Mouse (Mus musculus) liver, embryonic 16.5 days (tissue): Measurements from ENCODE around the gene Nup214. TPM values are rescaled to one million over a fixed set of nuclear protein-coding genes. Genes with fewer than 3 reads are reported as not detected.

ENCODE experiments used
- ATAC-seq: fragments of 200-750 bp; cut with Nextera tagmentation; 2 replicates; pipeline ENCODE4 v1.8.0; 2017; ENCODE audit warnings: low read depth, mild to moderate bottlenecking, moderate number of reproducible peaks, moderate library complexity
- H3K27ac ChIP-seq: fragments of 300-500 bp; sonication (generic); 2 replicates; pipeline ENCODE4 v1.5.1; 2014; ENCODE audit warnings: mild to moderate bottlenecking, low read length
- H3K27me3 ChIP-seq: fragments of 300-500 bp; sonication (generic); 2 replicates; pipeline ENCODE4 v1.6.1; 2014; ENCODE audit warnings: low read depth, low read length, mixed read lengths; ENCODE audit not compliant: control insufficient read depth, insufficient read depth
- H3K36me3 ChIP-seq: fragments of 300-500 bp; sonication (generic); 2 replicates; pipeline ENCODE4 v1.6.1; 2014; ENCODE audit warnings: mild to moderate bottlenecking; ENCODE audit not compliant: control insufficient read depth, insufficient read depth
- H3K4me1 ChIP-seq: fragments of 300-500 bp; sonication (generic); 2 replicates; pipeline ENCODE4 v1.6.1; 2014; ENCODE audit warnings: low read depth, low read length, mixed read lengths; ENCODE audit not compliant: control insufficient read depth
- H3K4me2 ChIP-seq: fragments of 300-500 bp; sonication (generic); 2 replicates; pipeline ENCODE4 v1.6.1; 2014; ENCODE audit warnings: low read depth, low read length, mixed read lengths
- H3K4me3 ChIP-seq: fragments of 300-500 bp; sonication (generic); 2 replicates; pipeline ENCODE4 v1.5.1; 2014; ENCODE audit warnings: low read depth, mild to moderate bottlenecking, low read length
- H3K9ac ChIP-seq: fragments of 300-500 bp; sonication (generic); 2 replicates; pipeline ENCODE4 v1.6.1; 2014; ENCODE audit warnings: low read depth, low read length
- H3K9me3 ChIP-seq: fragments of 300-500 bp; sonication (generic); replicated peaks from 2 replicates; pipeline ENCODE4 v1.6.1; 2016; ENCODE audit warnings: low read length; ENCODE audit not compliant: control insufficient read depth
- WGBS: fragments of 180-500 bp; shearing (Covaris S2); extraction: QIAGEN DNeasy Blood & Tissue Kit; methylation state at CpG from one replicate; pipeline ENCODE4 v1.1.7; 2014; ENCODE audit not compliant: insufficient replicate concordance; 5-methylcytosine and 5-hydroxymethylcytosine counted together
- microRNA-seq: library from miRNA; unstranded; fragments of <30 nt; microRNA quantifications from one replicate; pipeline ENCODE4, GENCODE M21; 2016
- polyA plus RNA-seq: library from polyadenylated mRNA; unstranded; fragments of >200 nt; fragmentation: Nextera tagmentation; extraction: Ambion mirVana; gene quantifications from 2 replicates; pipeline ENCODE4 v1.2.1, GENCODE M21; 2015

Nup214 gene
- polyA plus RNA-seq, 1 experiment from 2014 or later, result 34.4 TPM

- Histone ChIP-seq H3K27ac (no peak within 1 kb of the TSS), H3K27me3 (no peaks in the 10 kb centered on the region), H3K9ac (peak within 1 kb of the TSS; percentile 19; the same call in 1 of the 2 replicates), H3K9me3 (no peaks in the 10 kb centered on the region), H3K4me2 (peak within 1 kb of the TSS; percentile 51), H3K4me3 (peak within 1 kb of the TSS; percentile 31), H3K36me3 (no peaks in the 10 kb centered on the region), H3K4me1 (peaks cover 25% of the 10 kb centered on the region)
- WGBS, result 55% methylated on average over 22 of the region's 22 CpGs
- peak; percentile 65 for ATAC-seq
Measured at GRCm38 (mm10) chr2:32095351-32096121, 121.3 kb downstream of the Nup214 start, which contains the start of gene Plpp7. TSS of gene Plpp7 (plus strand) at chr2:32095528.

- H3K9me3 ChIP-seq, result no peaks in the 10 kb centered on the region
- H3K27ac ChIP-seq, result no peak overlapping the region
- ATAC-seq, result no peak
- H3K4me3 ChIP-seq, result peak overlapping the region; percentile 31; the same call in 1 of the 2 replicates
- no peaks in the 10 kb centered on the region for H3K36me3 ChIP-seq
- peak overlapping the region; percentile 51 for H3K4me2 ChIP-seq
- peak overlapping the region; percentile 19; the same call in 1 of the 2 replicates for H3K9ac ChIP-seq
- H3K27me3 ChIP-seq, result no peaks in the 10 kb centered on the region
- 79% methylated on average over 10 of the region's 10 CpGs for WGBS
- peaks cover 25% of the 10 kb centered on the region for H3K4me1 ChIP-seq
Measured at GRCm38 (mm10) chr2:32096122-32096420, 121.8 kb downstream of the Nup214 start.

GRCm38 (mm10) chr2:32102944-32103343 is 128.7 kb downstream of the Nup214 start:
- 71% methylated on average over 5 of the region's 5 CpGs for WGBS
- H3K4me1 ChIP-seq, result peaks cover 15% of the 10 kb centered on the region
- ATAC-seq, result no peak

GRCm38 (mm10) chr2:32103557-32103956 is 129.3 kb downstream of the Nup214 start:
- Histone ChIP-seq H3K36me3 (no peaks in the 10 kb centered on the region), H3K9ac (no peak overlapping the region), H3K4me1 (peaks cover 15% of the 10 kb centered on the region), H3K4me3 (no peak overlapping the region), H3K27me3 (no peaks in the 10 kb centered on the region), H3K4me2 (no peak overlapping the region), H3K27ac (no peak overlapping the region), H3K9me3 (no peaks in the 10 kb centered on the region)
- WGBS, result 72% methylated on average over 7 of the region's 7 CpGs
- ATAC-seq, result no peak

More at GRCm38 (mm10) chr2:32102944-32103343, 128.7 kb downstream of the Nup214 start:
- no peaks in the 10 kb centered on the region for H3K36me3 ChIP-seq
- H3K27ac ChIP-seq, result no peak overlapping the region
- H3K27me3 ChIP-seq, result no peaks in the 10 kb centered on the region
- no peaks in the 10 kb centered on the region for H3K9me3 ChIP-seq
- no peak overlapping the region for H3K9ac ChIP-seq
- H3K4me2 ChIP-seq, result no peak overlapping the region
- H3K4me3 ChIP-seq, result no peak overlapping the region

Small RNA genes lying within 50 kb of the gene (microRNA-seq; reads per million reads assigned to microRNA genes)
- not detected for gene Mir7674

Other genes starting within 250 kb of the Nup214 start
- gene Qrfp, start 163.9 kb upstream of the Nup214 start, polyA plus RNA-seq, result 0.05 and 0.07 TPM in 2 replicates
- gene Fibcd1, start 128.4 kb upstream of the Nup214 start, polyA plus RNA-seq, result 0.04 TPM in 2 replicates
- 0.04 and 0.15 TPM in 2 replicates for gene Lamc3, start 87.1 kb upstream of the Nup214 start, polyA plus RNA-seq
- 1.2 and 1.5 TPM in 2 replicates for gene Aif1l, start 24.3 kb upstream of the Nup214 start, polyA plus RNA-seq
- gene Fam78a, start 110.4 kb downstream of the Nup214 start, polyA plus RNA-seq, result 6.5 and 7.0 TPM in 2 replicates
- gene Plpp7, start 121.1 kb downstream of the Nup214 start, polyA plus RNA-seq, result 1.4 and 2.1 TPM in 2 replicates
- gene Prrc2b, start 176.6 kb downstream of the Nup214 start, polyA plus RNA-seq, result 4.5 and 4.7 TPM in 2 replicates